Comparison of ENCODE assay signal across 8 mouse cellular contexts in genomic region chr15:25940397-25941377, GRCm38 (mm10). TPM values are rescaled to one million over a fixed set of nuclear protein-coding genes. Genes with fewer than 3 reads are reported as not detected.
A peak's percentile ranks its signal among the peaks of the same experiment; 100 is the strongest.
DNase-seq lines count a peak whose midpoint lies in the region; ATAC-seq lines count a peak whose summit lies in the region.

No protein-coding gene starts in this region.

- H3K4me2 ChIP-seq in limb, embryonic 15.5 days = 0 out of 2 replicates have a peak overlapping the region, but pooled peaks have one; percentile 20
- peak overlapping the region; percentile 61 for H3K4me2 ChIP-seq in stomach, embryonic 16.5 days (ENCODE audit: low read depth, low read length)

- peaks cover 4% of the 10 kb centered on the region; the same call in 1 of the 2 replicates for H3K4me1 ChIP-seq in limb, embryonic 15.5 days
- H3K4me1 ChIP-seq in stomach, embryonic 16.5 days (ENCODE audit: control insufficient read depth, insufficient read depth, low read length) = peaks cover 5% of the 10 kb centered on the region

- DNase-seq in heart, adult 18-20 months = peak; percentile 74 to 77
- DNase-seq in heart, postnatal 25 days (ENCODE audit: low spot score) = no peak
- peak; percentile 36 for DNase-seq in embryo, embryonic 10.5 days (ENCODE audit: low spot score)
- peak; percentile 50 to 60 for DNase-seq in heart, postnatal 14 days
- DNase-seq in right cerebral cortex, postnatal 4 days = no peak
- no peak for DNase-seq in cerebellum, postnatal 10 days

- H3K36me3 ChIP-seq in limb, embryonic 15.5 days = no peaks in the 10 kb centered on the region
- no peaks in the 10 kb centered on the region for H3K36me3 ChIP-seq in stomach, embryonic 16.5 days (ENCODE audit: control insufficient read depth, insufficient read depth, low read length)

- 0 out of 2 replicates have a peak overlapping the region, but pooled peaks have one; percentile 13 for H3K4me3 ChIP-seq in limb, embryonic 15.5 days
- peak overlapping the region; percentile 40 for H3K4me3 ChIP-seq in stomach, embryonic 16.5 days (replicated peaks; ENCODE audit: low read length)

- ATAC-seq in limb, embryonic 15.5 days (ENCODE audit: insufficient number of reproducible peaks, low FRiP score, low TSS enrichment, low read depth) = no peak
- peak; percentile 83 for ATAC-seq in stomach, embryonic 16.5 days (ENCODE audit: insufficient read depth, low FRiP score)

- no peaks in the 10 kb centered on the region for H3K9me3 ChIP-seq in limb, embryonic 15.5 days
- H3K9me3 ChIP-seq in stomach, embryonic 16.5 days (replicated peaks; ENCODE audit: control insufficient read depth, low read length) = no peaks in the 10 kb centered on the region

- H3K27me3 ChIP-seq in limb, embryonic 15.5 days = no peaks in the 10 kb centered on the region
- no peaks in the 10 kb centered on the region for H3K27me3 ChIP-seq in stomach, embryonic 16.5 days (ENCODE audit: control insufficient read depth, insufficient read depth, low read length)

- H3K9ac ChIP-seq in limb, embryonic 15.5 days = no peak overlapping the region
- H3K9ac ChIP-seq in stomach, embryonic 16.5 days (ENCODE audit: low read length) = peak overlapping the region; percentile 42

- WGBS in limb, embryonic 15.5 days = 34% methylated on average over 24 of the region's 24 CpGs
- 25% methylated on average over 24 of the region's 24 CpGs for WGBS in stomach, embryonic 16.5 days

- no peak overlapping the region for H3K27ac ChIP-seq in limb, embryonic 15.5 days
- peak overlapping the region; percentile 79 for H3K27ac ChIP-seq in stomach, embryonic 16.5 days (ENCODE audit: low read length)

- intact Hi-C loops in heart, postnatal 25 days (cut with DNase I) = loop anchor here (5.0 kb wide), 1 partner anchor 38 kb away; no protein-coding TSS in a partner anchor
- intact Hi-C loops in heart, postnatal 14 days (cut with DNase I) = loop anchor here (5.0 kb wide), 1 partner anchor 38 kb away; no protein-coding TSS in a partner anchor

RNA-seq across cellular contexts. Expression of gene Zfp622, which starts 43.5 kb away (rescaled TPM):
- total RNA-seq in heart, adult 18-20 months (2021) = 10 to 100 TPM; 26.7 to 27.6 TPM
- 10 to 100 TPM; 21.1 to 22.2 TPM for total RNA-seq in heart, postnatal 25 days (2021)
- 10 to 100 TPM; 19.5 to 21.1 TPM for total RNA-seq in heart, postnatal 14 days (2021)
- polyA plus RNA-seq in limb, embryonic 15.5 days (2015; fragmentation: Nextera tagmentation; extraction: Ambion mirVana) = 27.8 and 32.4 TPM in 2 replicates
- polyA plus RNA-seq in stomach, embryonic 16.5 days (2015; fragmentation: Nextera tagmentation; extraction: Ambion mirVana) = 17.8 and 20.9 TPM in 2 replicates

Comparison
In these comparisons a context has a peak if more than half of its experiments do, and no peak if none do; other contexts are left out.
1. DNase-seq: peak in heart, adult 18-20 months (2 of 2), embryo, embryonic 10.5 days (single experiment) and heart, postnatal 14 days (2 of 2); none in heart, postnatal 25 days (single experiment), right cerebral cortex, postnatal 4 days (single experiment) and cerebellum, postnatal 10 days (0 of 2).